Mouse (Mus musculus): ENCODE data around the gene Plcl1.
A peak's percentile ranks its signal among the peaks of the same experiment; 100 is the strongest.

The Plcl1 gene

GRCm38 (mm10) chr1:55618617-55619286 lies 213.0 kb downstream of the Plcl1 start:
- peak; percentile 21 for DNase-seq

- no peak for DNase-seq
Measured at GRCm38 (mm10) chr1:55631496-55631895, 225.8 kb downstream of the Plcl1 start.

GRCm38 (mm10) chr1:55632024-55632423 lies 226.3 kb downstream of the Plcl1 start:
- DNase-seq, result no peak

- no peak for DNase-seq
Measured at GRCm38 (mm10) chr1:55633326-55633725, 227.6 kb downstream of the Plcl1 start.

- DNase-seq, result no peak
Measured at GRCm38 (mm10) chr1:55659518-55660210, 253.9 kb downstream of the Plcl1 start.

GRCm38 (mm10) chr1:55661381-55661780 lies 255.7 kb downstream of the Plcl1 start:
- no peak for DNase-seq

GRCm38 (mm10) chr1:55665137-55665827 lies 259.6 kb downstream of the Plcl1 start:
- no peak for DNase-seq

GRCm38 (mm10) chr1:55665828-55666673 lies 260.3 kb downstream of the Plcl1 start:
- no peak for DNase-seq

- DNase-seq, result no peak
Measured at GRCm38 (mm10) chr1:55666798-55667197, 261.1 kb downstream of the Plcl1 start.

- no peak for DNase-seq
Measured at GRCm38 (mm10) chr1:55668622-55669237, 263.0 kb downstream of the Plcl1 start.

- no peak for DNase-seq
Measured at GRCm38 (mm10) chr1:55682676-55683075, 277.0 kb downstream of the Plcl1 start.

GRCm38 (mm10) chr1:55686261-55686660 lies 280.5 kb downstream of the Plcl1 start:
- no peak for DNase-seq

- DNase-seq, result no peak
Measured at GRCm38 (mm10) chr1:55693636-55694220, 288.0 kb downstream of the Plcl1 start.

GRCm38 (mm10) chr1:55696206-55696605 lies 290.5 kb downstream of the Plcl1 start:
- no peak for DNase-seq

- no peak for DNase-seq
Measured at GRCm38 (mm10) chr1:55699393-55699970, 293.8 kb downstream of the Plcl1 start.

GRCm38 (mm10) chr1:55700016-55700415 lies 294.3 kb downstream of the Plcl1 start:
- DNase-seq, result no peak

GRCm38 (mm10) chr1:55700726-55701125 lies 295.0 kb downstream of the Plcl1 start:
- no peak for DNase-seq

- DNase-seq, result no peak
Measured at GRCm38 (mm10) chr1:55701601-55702000, 295.9 kb downstream of the Plcl1 start.

- no peak for DNase-seq
Measured at GRCm38 (mm10) chr1:55702106-55702505, 296.4 kb downstream of the Plcl1 start.

GRCm38 (mm10) chr1:55704707-55705106 lies 299.0 kb downstream of the Plcl1 start:
- no peak for DNase-seq

GRCm38 (mm10) chr1:55705173-55705572 lies 299.5 kb downstream of the Plcl1 start:
- no peak for DNase-seq

- DNase-seq, result no peak
Measured at GRCm38 (mm10) chr1:55705756-55706155, 300.0 kb downstream of the Plcl1 start.
